Mouse (Mus musculus): ENCODE data around the gene Prmt7. TPM values are rescaled to one million over a fixed set of nuclear protein-coding genes. Genes with fewer than 3 reads are reported as not detected.
"Not testable (repeated sequence)": the region's sequence is repeated elsewhere in the genome, so short reads cannot be mapped to it uniquely, and the experiment has no call there.

Prmt7 gene
- polyA plus RNA-seq (2017; shearing (Covaris generic)), result 10 to 100 TPM; 19.5 to 31.6 TPM

DNA sequence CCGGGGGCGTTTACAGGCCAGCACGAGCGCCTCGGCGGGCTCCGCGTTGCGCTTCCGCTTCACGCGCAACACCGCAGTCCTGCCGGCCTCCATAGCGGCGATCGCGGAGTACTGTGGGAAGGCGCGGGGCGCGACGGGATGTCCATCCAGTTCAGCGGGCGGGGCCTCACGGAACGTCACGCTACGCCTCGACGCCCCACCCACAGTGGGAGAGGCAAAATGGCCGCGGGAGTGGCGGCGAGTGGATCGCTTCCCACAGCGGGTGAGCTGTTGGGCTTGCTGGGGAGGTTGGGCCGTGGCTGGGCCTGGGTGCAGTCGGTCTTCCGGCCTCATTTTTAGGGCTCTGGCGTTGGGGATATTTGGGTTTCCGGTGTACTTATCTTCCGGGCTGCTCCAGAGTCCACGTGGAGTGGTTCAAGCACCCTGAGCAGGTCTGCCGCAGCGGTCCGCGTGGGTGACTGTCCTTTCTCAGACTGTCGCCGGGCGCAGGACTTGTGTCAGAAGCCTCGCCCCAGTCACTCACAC is at the start of gene Prmt7, which contains the start of gene Slc7a6os:
Gene Prmt7 (plus strand): TSS at position 116 of the 525 bp plus-strand sequence.
Gene Slc7a6os (minus strand): TSS at position 115 of the 525 bp plus-strand sequence.
- peak; percentile 90 for ATAC-seq

DNA sequence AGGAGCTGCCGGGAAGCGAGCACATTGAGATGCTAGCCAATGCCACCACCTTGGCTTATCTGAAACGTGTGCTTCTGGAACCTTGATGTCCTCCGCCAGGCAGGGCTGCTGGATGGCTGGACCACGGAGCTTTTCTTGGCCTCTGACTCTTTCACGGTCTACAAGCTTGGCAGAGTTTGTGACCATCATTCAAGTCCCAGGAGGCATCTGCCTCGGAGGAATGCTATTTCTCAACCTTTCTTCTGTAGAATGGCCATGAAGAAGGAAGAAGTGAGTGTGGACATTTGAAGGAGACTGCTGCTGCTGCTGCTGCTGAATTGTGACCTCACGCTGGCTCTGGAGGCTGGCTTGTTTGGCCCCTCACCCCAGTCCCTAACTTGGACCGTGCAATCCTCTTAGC is 47.5 kb upstream of the Prmt7 start:
- ATAC-seq, result no peak

DNA sequence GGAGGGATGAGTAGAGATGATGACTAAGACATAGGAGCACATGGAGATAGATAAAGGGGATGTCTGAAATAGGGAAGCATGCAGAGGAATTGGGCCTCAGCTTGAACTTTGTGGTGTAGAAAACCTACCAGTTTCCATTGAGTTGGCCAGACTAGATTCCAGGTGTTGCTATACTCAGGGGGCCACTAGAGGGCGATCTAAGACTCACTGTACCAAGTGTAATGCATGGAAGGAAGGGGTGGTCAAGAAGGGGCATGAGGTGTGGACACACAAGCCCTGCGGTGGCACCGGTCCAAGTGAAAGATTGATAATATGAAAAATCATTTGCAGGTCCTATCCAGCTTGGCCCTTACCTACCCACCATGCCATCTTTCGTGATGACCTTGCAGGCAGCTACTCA is 45.3 kb upstream of the Prmt7 start:
- ATAC-seq, result no peak

DNA sequence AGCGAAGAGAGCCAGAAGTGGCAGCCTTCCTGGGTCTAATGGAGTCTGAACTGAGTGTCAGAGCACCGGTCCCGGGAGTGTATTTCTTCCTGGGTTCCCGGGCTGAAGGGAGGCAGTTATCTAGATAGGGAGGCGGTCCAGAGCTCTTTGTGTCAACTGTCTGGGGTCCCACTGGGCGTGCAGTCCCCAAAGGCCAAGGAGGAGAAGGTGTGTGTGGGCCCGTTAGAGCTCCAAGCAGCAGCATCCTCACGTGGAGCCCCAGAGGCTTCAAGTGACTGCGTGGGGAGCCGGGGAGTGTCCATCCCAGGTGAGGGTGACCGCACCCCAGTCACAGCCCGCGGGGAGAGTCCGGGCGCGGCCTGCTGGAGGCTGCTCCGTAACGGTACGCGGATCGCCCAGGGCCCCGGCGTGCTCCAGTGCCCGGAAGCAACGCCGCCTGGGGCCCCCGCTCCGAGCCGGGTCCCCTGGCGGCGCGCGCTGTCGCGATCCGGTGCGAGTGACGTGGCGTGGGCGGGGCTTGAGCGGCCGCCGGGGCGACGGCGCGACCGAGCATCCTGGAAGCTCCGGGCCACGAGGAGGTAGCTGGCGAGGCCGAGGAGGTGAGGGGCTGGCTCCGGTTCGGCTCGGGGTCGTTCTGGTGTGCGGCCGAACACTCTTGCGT is 42.2 kb upstream of the Prmt7 start, which contains the start of gene Slc7a6:
Gene Slc7a6 (plus strand): TSS at position 502 of the 661 bp plus-strand sequence.
- ATAC-seq, result peak; percentile 87

DNA sequence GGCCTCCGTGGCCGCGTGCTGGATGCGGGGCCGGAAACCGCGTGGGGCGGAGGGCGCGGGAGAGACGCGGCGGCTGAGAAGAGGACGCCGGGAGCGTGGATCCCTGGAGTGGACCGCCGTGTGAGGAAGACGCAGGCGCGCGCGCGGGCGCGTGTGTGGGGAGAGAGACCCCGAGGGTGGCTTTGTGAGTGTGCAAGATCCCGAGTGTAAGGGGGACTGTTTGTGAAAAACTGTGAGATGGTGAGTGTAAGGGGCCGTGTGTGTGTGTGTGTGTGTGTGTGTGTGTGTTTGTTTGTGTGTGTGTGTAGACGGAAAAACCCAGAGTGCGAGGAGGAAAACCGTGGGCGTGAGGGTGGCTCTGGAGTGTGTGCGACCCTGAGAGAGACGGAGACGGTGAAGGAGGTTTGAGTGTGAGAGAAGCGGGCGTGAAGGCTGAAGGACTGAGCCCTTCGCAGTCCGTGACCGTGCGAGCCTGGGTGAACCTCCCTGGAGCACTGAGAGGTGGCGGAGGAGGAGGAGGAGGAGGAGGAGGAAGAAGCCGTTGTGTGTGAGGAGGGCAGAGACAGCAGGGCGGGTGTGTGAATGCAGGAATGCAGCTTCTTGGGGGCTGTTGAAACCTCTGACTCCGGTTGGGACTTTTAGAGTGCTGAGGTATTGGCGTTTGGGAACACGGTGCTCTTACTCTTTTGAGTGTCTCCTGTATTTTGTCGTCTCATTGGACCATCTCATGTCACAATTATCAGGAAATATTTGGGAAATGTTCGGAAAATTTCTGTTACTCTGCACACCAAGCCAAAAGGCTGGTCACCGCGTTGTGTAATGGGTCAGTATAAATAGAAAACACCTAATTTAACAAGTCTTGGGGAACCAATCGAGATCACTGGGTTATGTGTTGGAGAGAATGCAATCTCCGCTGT is 41.5 kb upstream of the Prmt7 start:
- ATAC-seq, result peak; percentile 24

DNA sequence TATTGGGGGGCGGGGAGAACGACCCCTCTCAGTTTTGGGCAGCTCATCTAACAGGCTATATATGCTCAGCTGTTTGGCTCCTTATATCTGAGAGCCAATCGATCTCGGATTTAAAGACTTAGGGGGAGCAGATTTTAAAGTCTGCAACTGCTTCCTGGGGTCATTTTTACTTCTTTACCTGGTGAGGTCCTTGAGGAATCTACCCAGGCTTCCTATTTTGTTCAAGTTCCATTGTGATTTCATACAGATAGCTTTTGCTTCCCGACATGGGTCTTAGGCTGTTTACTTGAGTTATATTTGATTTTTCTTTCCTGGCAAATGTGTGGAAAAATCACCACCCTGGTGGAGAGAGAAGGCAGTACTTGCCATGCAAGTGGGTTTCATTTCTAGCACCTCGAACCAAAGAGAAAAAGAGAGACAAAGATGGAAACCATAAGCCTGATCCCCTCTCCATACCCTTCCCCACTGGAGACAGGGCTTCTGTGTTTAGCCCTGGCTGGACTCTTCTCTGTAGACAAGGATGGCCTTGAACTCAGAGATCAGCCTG is 40.7 kb upstream of the Prmt7 start:
- no peak for ATAC-seq

DNA sequence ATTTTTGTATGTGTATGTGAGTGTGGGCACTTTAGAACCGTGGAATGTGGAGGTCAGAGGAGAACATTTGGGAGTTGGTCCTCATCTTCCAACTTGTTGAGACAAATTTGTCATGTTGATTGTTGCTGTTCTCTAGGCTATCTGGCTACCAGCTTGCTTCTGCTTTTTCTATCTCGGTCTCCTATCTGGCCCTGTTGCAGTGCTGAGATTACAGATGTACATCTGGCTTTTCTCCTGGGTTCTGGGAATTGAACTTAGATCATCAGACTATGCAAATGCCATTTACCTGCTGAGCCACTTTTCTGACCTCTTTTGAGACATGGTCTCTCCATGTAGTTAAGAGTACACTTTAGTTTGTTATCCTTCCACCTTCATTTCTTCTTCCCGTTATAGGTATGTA is 37.2 kb upstream of the Prmt7 start:
- no peak for ATAC-seq

DNA sequence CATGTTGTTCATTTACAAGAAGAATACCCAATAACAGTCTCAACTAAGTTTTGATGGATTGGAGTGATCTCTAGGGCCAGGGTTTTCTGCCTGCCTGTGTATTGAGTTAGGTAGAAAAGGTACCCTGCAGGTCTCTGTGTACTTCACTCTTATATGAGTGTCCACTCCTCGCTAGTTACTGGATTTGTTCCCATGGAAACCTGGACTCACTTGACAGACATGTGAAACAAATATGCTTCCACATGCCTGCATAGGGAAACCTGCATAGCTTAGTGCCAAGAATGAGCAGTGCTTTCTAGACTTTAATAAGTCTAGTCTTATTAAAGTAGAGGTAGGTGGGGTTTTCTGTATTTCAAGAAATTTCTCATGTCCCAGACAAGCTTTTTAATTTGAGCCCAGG is 33.8 kb upstream of the Prmt7 start:
- ATAC-seq, result no peak

DNA sequence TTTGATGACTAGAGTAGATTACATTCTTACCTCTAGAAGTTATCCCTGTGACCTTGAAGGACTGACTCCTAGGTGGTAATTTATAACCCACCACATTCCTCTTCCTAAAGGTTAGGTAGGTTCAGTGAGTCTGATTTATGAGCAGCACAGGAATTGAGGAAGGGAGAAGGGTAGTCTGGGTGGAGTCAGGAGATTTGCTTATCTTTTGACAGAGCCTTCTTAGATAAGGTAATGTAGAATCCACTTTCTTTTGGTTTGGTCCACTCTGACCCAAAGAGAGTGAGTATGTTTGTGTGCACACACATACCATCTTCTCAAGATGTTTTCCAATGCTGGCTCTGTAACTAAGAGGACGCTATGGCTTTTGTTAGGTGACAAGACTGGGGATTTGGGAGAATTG is 33.1 kb upstream of the Prmt7 start:
- ATAC-seq, result no peak

DNA sequence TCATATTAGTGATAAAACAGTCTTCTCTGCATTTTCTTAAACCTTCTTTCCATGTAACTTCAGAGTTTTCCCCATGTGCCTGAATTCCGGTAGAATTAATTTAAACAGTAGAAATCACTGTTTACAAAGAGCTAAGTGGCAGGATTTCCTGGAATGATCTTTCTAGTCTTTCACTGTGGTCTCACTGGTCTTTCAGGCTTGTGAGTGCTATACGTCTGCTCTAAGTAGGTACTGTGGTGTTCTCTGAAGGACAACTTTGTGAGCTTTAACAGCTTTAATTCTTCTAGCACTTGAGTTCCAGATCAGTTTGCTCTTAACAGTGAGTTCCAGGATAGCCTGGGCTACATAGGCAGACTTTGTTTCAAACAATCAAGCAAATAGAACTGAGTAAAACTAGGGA is 32.3 kb upstream of the Prmt7 start:
- ATAC-seq, result no peak

DNA sequence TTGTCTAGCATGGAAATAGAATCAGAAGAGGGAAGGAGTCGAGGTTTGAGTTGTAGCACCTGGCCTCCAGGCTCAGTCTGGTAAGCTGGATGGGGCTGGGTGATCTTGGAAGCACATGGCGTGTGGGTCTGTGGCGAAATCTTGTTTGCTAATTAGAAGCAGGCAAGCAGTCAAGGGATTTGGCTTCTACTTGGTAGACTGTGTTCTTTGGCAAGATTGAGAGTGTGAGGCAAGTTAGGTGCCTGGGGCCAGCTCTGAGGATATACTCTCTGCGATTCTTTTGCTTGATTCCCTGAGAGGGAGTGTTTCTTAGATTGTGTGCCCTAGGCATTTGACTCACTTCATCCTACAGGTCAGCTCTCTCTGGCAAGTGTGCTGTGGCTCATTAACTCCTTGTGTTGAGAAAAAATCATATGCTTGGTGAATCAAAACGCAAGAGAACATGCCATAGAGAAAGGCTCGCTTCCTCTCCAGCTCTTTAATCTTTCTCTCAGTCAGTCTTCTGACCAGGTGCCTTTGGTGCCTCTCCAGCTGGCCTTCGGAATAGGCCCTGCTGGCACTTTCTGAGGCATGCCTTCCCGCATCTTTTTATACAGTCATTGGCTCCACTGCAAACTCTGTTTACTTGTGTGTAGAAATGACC is 25.0 kb upstream of the Prmt7 start:
- no peak for ATAC-seq

DNA sequence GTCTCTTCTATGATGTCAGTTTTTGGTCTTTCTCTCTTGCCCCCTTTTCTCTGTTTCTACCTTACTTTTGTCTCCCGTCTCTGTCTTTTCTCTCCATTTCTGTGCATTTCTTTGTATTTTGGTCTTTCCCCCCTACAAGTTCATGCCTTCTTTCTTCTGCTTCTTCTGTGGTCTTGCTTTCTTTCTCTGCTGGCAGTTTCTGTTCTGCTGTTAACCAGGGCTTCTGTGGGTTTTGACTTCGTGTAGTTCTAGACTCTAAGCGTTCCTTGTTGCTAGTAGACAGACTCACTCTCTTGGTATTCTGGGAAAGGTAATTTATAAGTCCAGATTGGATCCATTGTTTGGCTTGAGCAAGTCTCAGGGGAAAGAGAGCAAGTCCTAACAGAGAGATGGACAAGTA is 24.3 kb upstream of the Prmt7 start:
- no peak for ATAC-seq

DNA sequence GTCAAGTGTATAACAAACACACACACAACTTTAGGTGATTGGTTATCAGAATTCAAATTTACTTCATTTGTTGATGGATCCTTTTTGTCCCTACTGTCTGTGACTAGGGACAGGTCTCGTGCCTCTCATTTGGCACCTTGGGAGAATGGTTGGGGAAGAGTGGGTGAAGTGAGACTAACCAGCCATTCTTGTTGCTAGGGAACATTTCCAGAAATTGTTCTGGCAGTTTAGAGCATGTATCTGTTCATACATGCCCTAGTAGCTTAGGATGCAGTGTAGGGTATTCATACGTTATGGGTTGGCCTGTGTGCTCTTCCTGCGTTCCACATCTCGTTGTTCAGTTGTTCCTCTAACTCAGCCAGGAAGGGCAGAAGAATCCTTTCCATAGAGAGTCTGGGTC is 21.6 kb upstream of the Prmt7 start:
- no peak for ATAC-seq

DNA sequence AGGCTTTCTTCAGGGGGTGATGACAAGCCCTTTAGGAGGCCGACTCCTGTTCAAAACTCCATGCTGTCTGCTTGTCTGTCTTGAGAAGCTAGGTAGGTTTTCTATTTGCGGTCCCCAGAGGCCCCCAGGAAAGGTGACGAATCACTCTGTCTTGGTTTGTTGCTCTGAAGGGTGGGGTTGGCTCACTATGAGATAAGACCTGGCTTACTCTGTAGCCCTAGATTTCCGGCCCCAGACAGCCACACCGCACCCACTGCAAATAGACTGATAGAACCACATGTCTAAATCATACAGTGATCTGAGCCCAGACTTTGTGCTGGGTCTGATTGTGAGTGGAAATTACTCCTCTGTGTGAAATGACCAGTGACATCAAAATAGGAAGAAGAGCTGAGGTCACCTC is 19.1 kb upstream of the Prmt7 start:
- ATAC-seq, result no peak

DNA sequence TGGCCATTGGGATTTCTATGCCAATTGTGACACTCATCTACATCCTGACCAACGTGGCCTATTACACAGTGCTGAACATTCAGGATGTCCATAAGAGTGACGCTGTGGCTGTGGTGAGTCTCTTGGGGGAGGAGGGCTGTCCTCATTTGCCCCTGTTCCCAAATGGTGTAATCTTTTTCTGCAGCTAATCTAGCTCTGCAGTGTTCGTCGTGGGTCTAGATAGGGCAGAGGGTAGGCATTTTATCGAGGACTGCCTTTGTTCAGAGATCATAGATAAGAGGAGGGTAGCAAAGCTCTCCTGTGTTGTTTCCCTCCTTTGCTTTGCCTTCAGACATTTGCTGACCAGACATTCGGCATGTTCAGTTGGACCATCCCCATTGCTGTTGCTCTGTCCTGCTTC is 17.6 kb upstream of the Prmt7 start:
- no peak for ATAC-seq

DNA sequence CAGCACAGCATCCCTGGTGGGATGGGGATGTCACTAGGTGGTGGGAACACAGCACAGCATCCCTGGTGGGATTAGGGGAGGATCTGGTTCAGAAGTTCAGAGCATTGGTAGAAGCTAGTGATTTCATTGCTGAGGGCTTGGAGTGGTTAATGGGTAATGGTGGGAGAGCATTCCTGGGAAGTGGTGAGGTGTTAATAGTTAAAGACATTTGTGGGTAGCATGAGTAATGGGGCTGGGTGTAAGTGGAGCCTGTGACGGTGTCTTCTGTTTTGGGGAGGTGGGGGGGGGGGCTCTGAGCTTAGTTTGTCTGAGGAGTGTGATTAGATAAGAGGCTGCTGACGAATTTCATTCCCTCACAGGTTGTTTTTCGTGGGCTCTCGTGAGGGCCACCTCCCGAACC is 16.7 kb upstream of the Prmt7 start:
- ATAC-seq, result no peak

DNA sequence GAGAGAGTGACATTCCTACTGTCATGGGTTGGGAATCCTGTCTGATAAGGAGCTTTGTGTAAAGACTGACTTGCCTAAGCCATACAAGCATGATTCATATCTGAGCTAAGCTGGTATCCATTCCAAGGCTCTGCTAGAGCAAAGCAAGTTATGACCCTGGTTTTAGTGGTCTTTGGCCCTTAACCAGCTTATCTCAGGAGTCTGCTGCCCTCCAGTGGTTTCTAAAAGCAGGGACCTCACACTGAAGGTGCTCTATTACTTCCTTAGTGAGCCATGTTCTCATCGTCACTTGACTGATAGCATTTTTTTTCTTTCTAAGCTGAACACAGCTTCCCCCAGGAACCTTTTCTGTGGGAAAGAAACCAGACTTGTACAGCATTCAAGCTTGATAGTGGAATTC is 12.0 kb upstream of the Prmt7 start:
- peak; percentile 28 for ATAC-seq

DNA sequence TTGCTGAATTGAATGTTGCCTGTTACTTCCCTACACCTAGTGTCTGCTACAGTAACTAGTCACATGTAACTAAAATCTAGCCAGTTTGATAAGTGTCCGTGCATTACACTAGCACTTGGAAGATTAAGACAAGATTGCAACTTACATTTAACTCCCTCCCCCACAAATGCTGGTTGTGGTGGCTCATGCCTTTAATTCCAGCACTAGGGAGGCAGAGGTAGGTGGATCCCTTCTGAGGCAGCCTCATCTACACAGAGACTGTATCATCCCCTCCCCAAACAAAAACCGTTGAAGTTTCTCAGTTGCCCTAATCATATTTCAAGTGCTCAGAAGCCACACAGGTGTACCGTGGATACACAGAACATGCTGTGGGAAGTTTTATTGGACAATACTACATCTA is 11.1 kb upstream of the Prmt7 start:
- ATAC-seq, result not testable (repeated sequence)

DNA sequence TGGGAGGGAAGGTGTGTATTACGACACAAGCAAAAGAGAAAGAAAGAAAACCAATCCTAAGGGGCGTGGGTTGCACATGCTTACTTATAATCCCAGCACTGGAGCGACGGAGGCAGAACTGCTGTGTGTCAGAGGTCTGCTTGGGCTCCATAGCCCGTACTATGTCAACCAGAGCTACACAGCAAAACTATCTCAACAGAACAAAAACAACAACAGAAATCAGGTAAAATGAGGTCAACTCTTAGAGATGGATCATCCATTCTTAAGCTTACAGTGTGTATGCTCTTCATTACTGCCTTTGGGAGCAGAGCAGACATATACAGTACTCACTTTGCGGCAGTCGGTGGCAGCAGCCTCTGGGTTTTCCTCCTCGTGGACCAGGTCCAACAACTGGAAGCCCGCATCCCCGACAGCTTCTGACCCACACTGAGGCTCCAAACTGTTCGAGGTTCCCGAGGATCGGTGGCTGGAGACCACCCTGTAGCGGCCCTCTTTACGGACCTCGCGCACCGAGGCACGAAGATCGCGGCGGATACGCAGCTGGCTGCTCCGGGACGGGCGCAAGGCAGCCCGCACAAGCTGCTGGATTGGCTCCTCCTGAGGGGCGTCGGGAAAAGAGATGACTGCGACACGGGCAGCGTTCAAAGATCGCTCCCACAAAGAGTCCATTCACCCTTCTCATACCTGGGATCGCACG is 553 bp upstream of the Prmt7 start:
- peak; percentile 17 for ATAC-seq

DNA sequence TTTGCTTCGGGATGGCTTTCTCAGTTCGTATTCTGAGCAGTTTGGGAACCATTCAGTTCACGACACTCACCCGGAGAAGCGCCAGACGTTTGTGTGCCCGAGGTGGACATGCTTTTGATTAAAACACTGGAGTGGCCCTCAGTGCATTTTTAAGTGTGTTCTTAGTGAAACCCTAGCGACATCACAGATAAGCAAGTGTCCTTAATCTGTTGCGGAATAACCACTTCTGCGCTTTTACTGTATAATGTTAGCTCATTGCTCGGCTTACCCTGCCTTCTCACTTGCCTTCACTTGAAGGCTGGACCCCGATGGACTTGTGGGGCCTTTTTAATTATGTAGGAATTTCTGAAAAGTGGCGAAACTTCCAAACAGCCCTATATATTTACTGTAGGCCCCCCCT is 685 bp downstream of the Prmt7 start:
- ATAC-seq, result no peak

DNA sequence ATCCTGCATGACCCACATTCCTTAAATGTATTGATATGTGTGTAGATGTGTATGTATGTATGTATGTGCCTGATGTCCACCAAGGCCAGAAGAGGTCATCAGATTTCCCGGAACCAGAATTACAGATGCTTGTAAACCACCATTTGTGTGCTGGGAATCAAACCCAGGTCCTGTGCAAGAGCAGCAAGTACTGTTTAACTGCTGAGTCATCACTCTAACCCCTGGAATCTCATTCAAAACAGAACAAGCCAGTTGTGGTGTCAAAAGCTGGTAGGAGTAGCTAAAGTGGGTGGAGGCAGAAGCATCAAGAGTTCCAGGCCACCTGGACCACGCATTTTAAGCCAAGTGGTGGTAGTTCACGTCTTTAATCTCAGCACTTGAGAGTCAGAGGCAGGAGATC is 3.2 kb downstream of the Prmt7 start:
- ATAC-seq, result no peak

DNA sequence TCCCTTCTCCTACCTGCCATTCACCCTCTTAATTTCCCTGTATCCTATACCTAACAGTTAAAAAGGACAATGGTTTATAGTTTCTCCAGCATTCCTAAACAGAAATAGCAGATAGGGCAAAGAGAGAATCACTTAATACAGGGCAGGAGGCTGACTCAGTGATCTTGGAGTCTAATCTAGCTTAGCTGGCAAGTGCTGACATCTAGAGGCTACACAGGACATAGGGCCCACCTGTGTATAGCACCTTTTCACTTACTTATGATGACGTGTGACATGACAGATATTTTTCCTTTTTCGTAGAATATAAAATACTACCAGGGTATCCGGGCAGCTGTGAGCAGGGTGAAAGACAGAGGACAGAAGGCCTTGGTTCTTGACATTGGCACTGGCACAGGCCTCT is 8.9 kb downstream of the Prmt7 start:
- ATAC-seq, result no peak

Data from activated CD4-positive, CD25-positive, alpha-beta regulatory T cell, adult 4 months (primary cell).